Mouse (Mus musculus): ENCODE results near the gene Fars2. TPM values are rescaled to one million over a fixed set of nuclear protein-coding genes. Genes with fewer than 3 reads are reported as not detected.

The Fars2 gene
- polyA plus RNA-seq, 1 experiment from 2014 or later: 33.0 TPM

DNA sequence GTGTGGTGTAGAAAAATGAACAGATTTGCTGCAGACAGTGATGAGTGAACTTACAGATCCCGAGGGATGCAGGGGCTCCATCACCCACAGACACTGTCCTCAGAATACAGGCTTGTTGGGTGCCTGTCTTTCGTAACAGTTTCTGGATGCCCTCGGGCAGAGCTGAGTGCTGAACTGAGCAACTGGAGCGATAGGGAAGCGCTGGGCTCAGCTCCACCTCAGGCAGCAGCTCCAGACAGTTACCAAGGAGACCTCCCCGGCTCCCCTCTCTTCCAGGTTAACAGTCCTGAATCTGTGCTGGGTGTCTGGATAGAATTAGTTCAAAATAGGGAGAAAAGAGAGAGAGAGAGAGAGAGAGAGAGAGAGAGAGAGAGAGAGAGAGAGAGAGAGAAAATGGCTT lies 433.5 kb downstream of the Fars2 start:
- no peak for ATAC-seq (ENCODE audit: low FRiP score, low TSS enrichment)
- WGBS: 54% methylated on average over 6 of the region's 6 CpGs
- H3K4me2 ChIP-seq (ENCODE audit: low read length): no peak overlapping the region
- H3K4me3 ChIP-seq (replicated peaks; ENCODE audit: low read depth, low read length): no peak overlapping the region
- no peaks in the 10 kb centered on the region for H3K27me3 ChIP-seq (ENCODE audit: control insufficient read depth, insufficient read depth, low read length)
- H3K36me3 ChIP-seq (ENCODE audit: control insufficient read depth, insufficient read depth, low read length): no peaks in the 10 kb centered on the region
- 0 out of 2 replicates have a peak overlapping the region, but pooled peaks have one; percentile 37 for H3K27ac ChIP-seq (replicated peaks; ENCODE audit: low read depth, low read length)
- no peak overlapping the region for H3K9ac ChIP-seq (replicated peaks; ENCODE audit: low read length)
- 0 out of 2 replicates have a peak, but pooled peaks cover 8% of the 10 kb centered on the region for H3K4me1 ChIP-seq (ENCODE audit: control insufficient read depth, insufficient read depth, low read length)
- no peaks in the 10 kb centered on the region for H3K9me3 ChIP-seq (ENCODE audit: control insufficient read depth, low read length)
- peak; percentile 44 for DNase-seq

GRCm38 (mm10) chr13:36552522-36553246 lies 435.5 kb downstream of the Fars2 start:
- 83% methylated on average over 3 of the region's 3 CpGs for WGBS
- H3K9me3 ChIP-seq (ENCODE audit: control insufficient read depth, low read length): no peaks in the 10 kb centered on the region
- DNase-seq (peak; percentile 39), ATAC-seq (ENCODE audit: low FRiP score, low TSS enrichment) (no peak)
- H3K4me3 ChIP-seq (replicated peaks; ENCODE audit: low read depth, low read length): no peak overlapping the region
- H3K4me1 ChIP-seq (ENCODE audit: control insufficient read depth, insufficient read depth, low read length): 0 out of 2 replicates have a peak, but pooled peaks cover 8% of the 10 kb centered on the region
- H3K27ac ChIP-seq (replicated peaks; ENCODE audit: low read depth, low read length): no peak overlapping the region
- no peaks in the 10 kb centered on the region for H3K36me3 ChIP-seq (ENCODE audit: control insufficient read depth, insufficient read depth, low read length)
- H3K27me3 ChIP-seq (ENCODE audit: control insufficient read depth, insufficient read depth, low read length): no peaks in the 10 kb centered on the region
- no peak overlapping the region for H3K9ac ChIP-seq (replicated peaks; ENCODE audit: low read length)
- H3K4me2 ChIP-seq (ENCODE audit: low read length): no peak overlapping the region

DNA sequence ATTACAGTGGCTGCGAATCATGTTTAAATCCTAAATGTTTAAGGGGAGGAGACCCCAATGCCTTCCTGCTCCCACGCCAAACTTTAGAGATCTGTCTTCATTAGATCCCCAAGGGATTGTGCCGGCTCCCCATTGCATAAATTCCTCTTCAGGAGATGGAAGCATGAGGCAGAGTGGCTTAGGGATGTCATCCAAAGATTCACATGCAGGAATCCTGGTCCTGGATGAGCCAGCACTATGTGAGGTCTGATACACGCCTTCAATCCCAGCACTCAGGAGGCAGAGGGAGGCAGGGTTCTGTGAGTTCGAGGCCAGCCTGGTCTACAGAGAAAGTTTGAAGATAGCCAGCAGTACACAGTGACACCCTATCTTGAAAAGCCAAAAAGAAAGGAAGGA lies 436.0 kb downstream of the Fars2 start:
- Histone ChIP-seq H3K27me3 (ENCODE audit: control insufficient read depth, insufficient read depth, low read length) (no peaks in the 10 kb centered on the region), H3K4me1 (ENCODE audit: control insufficient read depth, insufficient read depth, low read length) (0 out of 2 replicates have a peak, but pooled peaks cover 8% of the 10 kb centered on the region), H3K9me3 (ENCODE audit: control insufficient read depth, low read length) (no peaks in the 10 kb centered on the region), H3K9ac (replicated peaks; ENCODE audit: low read length) (no peak overlapping the region), H3K27ac (replicated peaks; ENCODE audit: low read depth, low read length) (no peak overlapping the region), H3K4me3 (replicated peaks; ENCODE audit: low read depth, low read length) (no peak overlapping the region), H3K36me3 (ENCODE audit: control insufficient read depth, insufficient read depth, low read length) (no peaks in the 10 kb centered on the region), H3K4me2 (ENCODE audit: low read length) (no peak overlapping the region)
- no peak for DNase-seq
- no peak for ATAC-seq (ENCODE audit: low FRiP score, low TSS enrichment)
- 80% methylated on average over 5 of the region's 5 CpGs for WGBS

- H3K27me3 ChIP-seq (ENCODE audit: control insufficient read depth, insufficient read depth, low read length): no peaks in the 10 kb centered on the region
- 79% methylated on average over 1 of the region's 1 CpGs for WGBS
- H3K27ac ChIP-seq (replicated peaks; ENCODE audit: low read depth, low read length): no peak overlapping the region
- H3K36me3 ChIP-seq (ENCODE audit: control insufficient read depth, insufficient read depth, low read length): no peaks in the 10 kb centered on the region
- no peak overlapping the region for H3K4me3 ChIP-seq (replicated peaks; ENCODE audit: low read depth, low read length)
- H3K9ac ChIP-seq (replicated peaks; ENCODE audit: low read length): no peak overlapping the region
- ATAC-seq (ENCODE audit: low FRiP score, low TSS enrichment) (no peak), DNase-seq (no peak)
- 0 out of 2 replicates have a peak, but pooled peaks cover 8% of the 10 kb centered on the region for H3K4me1 ChIP-seq (ENCODE audit: control insufficient read depth, insufficient read depth, low read length)
- no peak overlapping the region for H3K4me2 ChIP-seq (ENCODE audit: low read length)
- no peaks in the 10 kb centered on the region for H3K9me3 ChIP-seq (ENCODE audit: control insufficient read depth, low read length)
Measured at GRCm38 (mm10) chr13:36554743-36555142, 437.5 kb downstream of the Fars2 start.

DNA sequence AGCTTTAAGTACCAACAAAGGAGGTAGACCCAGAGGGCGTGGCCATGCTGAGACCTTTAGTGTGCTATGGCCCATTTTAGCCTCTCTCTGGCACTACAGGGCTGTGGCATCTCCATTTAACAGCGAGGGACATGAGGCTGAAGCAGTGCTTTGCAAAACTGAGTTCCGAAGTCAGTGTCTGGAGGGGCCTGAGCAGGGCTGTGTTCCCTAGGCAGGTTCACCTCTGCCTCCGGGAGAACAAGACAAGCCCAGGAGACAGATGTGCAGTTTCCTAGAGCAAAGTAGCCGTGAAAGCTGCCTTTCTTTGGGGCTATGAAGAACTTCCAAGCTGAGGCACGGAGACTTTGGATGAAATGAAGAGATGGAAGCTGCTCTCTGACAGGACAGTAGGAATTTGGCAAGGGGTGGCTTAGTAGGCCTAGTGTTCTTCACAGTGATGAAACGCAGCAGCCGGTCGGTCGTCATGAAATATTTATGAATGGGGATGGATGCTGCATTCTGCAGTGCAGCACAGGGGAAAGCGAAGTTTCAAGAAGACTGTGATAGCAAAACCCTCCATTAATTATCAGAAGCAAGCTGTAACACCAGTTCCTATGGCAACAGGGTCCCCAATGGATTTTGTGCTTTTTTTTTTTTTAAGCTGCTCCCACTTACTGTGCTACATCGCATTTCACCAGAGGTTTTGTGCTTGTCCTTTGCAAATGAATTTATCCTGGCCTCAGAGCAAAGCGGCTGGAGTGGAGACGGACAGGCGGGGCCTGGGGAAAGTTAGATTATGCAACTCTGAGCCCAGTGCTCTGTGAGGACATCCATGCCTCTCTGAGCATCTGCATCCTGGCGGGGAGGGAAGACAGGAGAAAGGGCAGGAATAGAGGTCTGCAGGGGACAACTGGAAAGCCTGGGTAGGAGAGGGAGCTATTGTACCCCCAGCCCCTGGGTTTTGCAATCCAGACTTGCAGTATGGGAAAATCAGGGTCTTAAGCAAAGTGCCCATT lies 445.5 kb downstream of the Fars2 start:
- Histone ChIP-seq H3K4me1 (ENCODE audit: control insufficient read depth, insufficient read depth, low read length) (peaks cover 32% of the 10 kb centered on the region), H3K27ac (replicated peaks; ENCODE audit: low read depth, low read length) (peak overlapping the region; percentile 90), H3K9ac (replicated peaks; ENCODE audit: low read length) (peak overlapping the region; percentile 4; the same call in 1 of the 2 replicates), H3K4me2 (ENCODE audit: low read length) (peak overlapping the region; percentile 23), H3K27me3 (ENCODE audit: control insufficient read depth, insufficient read depth, low read length) (no peaks in the 10 kb centered on the region), H3K36me3 (ENCODE audit: control insufficient read depth, insufficient read depth, low read length) (no peaks in the 10 kb centered on the region), H3K9me3 (ENCODE audit: control insufficient read depth, low read length) (no peaks in the 10 kb centered on the region), H3K4me3 (replicated peaks; ENCODE audit: low read depth, low read length) (no peak overlapping the region)
- 17% methylated on average over 16 of the region's 16 CpGs for WGBS
- ATAC-seq (ENCODE audit: low FRiP score, low TSS enrichment): peak; percentile 79
- DNase-seq: peak; percentile 85

DNA sequence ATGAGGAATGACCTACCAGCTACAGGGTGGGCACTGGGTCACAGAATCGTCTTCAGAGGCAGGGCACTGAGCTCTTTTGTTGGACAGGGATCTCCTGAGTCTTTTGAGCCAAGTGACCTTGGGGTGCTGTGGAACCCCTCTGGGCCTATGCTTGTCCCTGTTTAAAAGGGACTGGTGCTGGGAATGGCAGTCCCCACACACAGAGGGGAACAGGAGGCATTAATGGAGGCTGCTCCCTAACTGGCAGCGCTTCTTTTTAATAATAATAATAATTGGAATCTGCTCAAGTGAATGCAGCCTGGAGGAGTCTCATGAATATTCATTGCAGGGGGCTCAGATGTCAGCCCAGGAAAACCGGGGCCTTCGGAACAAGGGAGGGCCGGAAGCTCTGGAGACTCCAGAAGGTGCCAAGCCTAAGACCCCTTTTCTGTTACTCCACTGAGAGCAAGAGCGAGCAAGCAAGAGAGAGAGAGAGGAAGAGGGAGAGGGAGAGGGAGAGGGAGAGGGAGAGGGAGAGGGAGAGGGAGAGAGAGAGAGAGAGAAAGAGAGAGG lies 447.6 kb downstream of the Fars2 start:
- Histone ChIP-seq H3K27me3 (ENCODE audit: control insufficient read depth, insufficient read depth, low read length) (no peaks in the 10 kb centered on the region), H3K9ac (replicated peaks; ENCODE audit: low read length) (no peak overlapping the region), H3K4me2 (ENCODE audit: low read length) (no peak overlapping the region), H3K36me3 (ENCODE audit: control insufficient read depth, insufficient read depth, low read length) (no peaks in the 10 kb centered on the region), H3K27ac (replicated peaks; ENCODE audit: low read depth, low read length) (peak overlapping the region; percentile 90), H3K9me3 (ENCODE audit: control insufficient read depth, low read length) (no peaks in the 10 kb centered on the region), H3K4me1 (ENCODE audit: control insufficient read depth, insufficient read depth, low read length) (peaks cover 32% of the 10 kb centered on the region), H3K4me3 (replicated peaks; ENCODE audit: low read depth, low read length) (no peak overlapping the region)
- WGBS: 5% methylated on average over 5 of the region's 6 CpGs
- peak; percentile 66; the same call in 1 of the 2 replicates for ATAC-seq (ENCODE audit: low FRiP score, low TSS enrichment)
- peak; percentile 64 for DNase-seq

DNA sequence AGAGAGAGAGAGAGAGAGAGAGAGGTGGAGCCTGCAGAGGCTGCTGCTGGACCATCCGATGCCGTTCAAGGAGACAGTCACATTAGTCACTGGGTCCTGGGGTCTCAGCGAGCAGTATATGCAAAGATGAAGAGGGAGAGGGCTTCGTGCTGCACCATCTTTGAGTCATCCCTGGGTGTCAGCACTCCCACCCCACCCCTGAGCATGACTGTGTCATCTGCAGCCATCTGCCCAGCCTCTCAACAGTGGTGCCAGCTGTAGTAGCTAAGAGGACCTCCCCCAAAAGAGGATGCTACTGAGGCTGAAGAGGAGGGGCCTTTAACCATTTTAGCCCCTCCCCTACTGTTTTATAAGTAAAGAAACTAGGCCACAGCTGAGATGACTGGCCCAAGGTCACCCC lies 459.6 kb downstream of the Fars2 start:
- Histone ChIP-seq H3K36me3 (ENCODE audit: control insufficient read depth, insufficient read depth, low read length) (no peaks in the 10 kb centered on the region), H3K27ac (replicated peaks; ENCODE audit: low read depth, low read length) (no peak overlapping the region), H3K9me3 (ENCODE audit: control insufficient read depth, low read length) (no peaks in the 10 kb centered on the region), H3K4me3 (replicated peaks; ENCODE audit: low read depth, low read length) (no peak overlapping the region), H3K9ac (replicated peaks; ENCODE audit: low read length) (no peak overlapping the region), H3K27me3 (ENCODE audit: control insufficient read depth, insufficient read depth, low read length) (no peaks in the 10 kb centered on the region), H3K4me2 (ENCODE audit: low read length) (no peak overlapping the region), H3K4me1 (ENCODE audit: control insufficient read depth, insufficient read depth, low read length) (0 out of 2 replicates have a peak, but pooled peaks cover 11% of the 10 kb centered on the region)
- ATAC-seq (ENCODE audit: low FRiP score, low TSS enrichment): no peak
- no peak for DNase-seq
- WGBS: 61% methylated on average over 4 of the region's 4 CpGs

DNA sequence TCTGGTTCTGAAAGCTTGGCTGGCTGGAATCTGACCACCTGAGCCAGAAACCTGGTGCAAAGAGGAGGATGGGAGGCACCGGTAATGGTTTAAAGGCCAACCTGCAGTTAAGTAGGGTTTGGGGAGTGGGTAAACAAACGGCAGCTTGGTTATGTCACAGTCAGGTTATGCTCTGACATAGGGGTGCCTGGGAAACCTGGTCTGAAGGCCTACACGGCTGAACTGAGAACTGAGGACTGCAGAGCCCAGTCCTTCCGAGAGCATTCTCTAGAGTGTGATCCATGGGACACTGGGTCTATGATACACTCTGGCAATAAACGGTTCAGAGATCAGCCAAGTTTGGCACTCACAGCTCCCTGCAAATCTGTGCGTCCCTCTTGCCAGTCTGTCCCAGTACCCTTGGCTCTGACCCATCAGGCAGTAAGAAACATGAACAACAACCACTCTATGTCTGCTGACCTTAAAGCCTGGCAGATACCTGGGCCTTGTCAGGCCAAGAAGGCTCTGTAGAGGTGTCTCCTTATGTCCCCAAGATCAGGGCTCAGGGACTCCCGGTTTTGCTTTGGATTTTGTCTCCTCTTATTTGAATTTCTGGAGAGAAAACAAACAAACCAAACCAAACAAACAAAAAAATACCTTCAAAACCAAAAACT lies 460.8 kb downstream of the Fars2 start:
- Histone ChIP-seq H3K4me3 (replicated peaks; ENCODE audit: low read depth, low read length) (peak overlapping the region; percentile 41; the same call in 1 of the 2 replicates), H3K4me1 (ENCODE audit: control insufficient read depth, insufficient read depth, low read length) (peaks cover 21% of the 10 kb centered on the region), H3K27ac (replicated peaks; ENCODE audit: low read depth, low read length) (peak overlapping the region; percentile 34), H3K9me3 (ENCODE audit: control insufficient read depth, low read length) (no peaks in the 10 kb centered on the region), H3K27me3 (ENCODE audit: control insufficient read depth, insufficient read depth, low read length) (0 out of 2 replicates have a peak, but pooled peaks cover 2% of the 10 kb centered on the region), H3K4me2 (ENCODE audit: low read length) (peak overlapping the region; percentile 64), H3K9ac (replicated peaks; ENCODE audit: low read length) (no peak overlapping the region), H3K36me3 (ENCODE audit: control insufficient read depth, insufficient read depth, low read length) (no peaks in the 10 kb centered on the region)
- WGBS: 65% methylated on average over 7 of the region's 7 CpGs
- no peak for DNase-seq
- no peak for ATAC-seq (ENCODE audit: low FRiP score, low TSS enrichment)
